Mouse (Mus musculus): ENCODE measurements at regions not wholly inside any gene's neighbourhood (a gene's known extent, or its start where the extent isn't known, plus 50 kb on each side); places are given as distances from the start of the nearest gene placed in this dataset.

GRCm38 (mm10) chr7:129906131-129906530 is 314.5 kb downstream of the Wdr11 start:
- Histone ChIP-seq H3K9me3 (ENCODE audit: control insufficient read depth, low read length) (no peaks in the 10 kb centered on the region), H3K27ac (ENCODE audit: low read depth, low read length) (no peak overlapping the region), H3K27me3 (ENCODE audit: control insufficient read depth, insufficient read depth, low read length) (no peaks in the 10 kb centered on the region), H3K4me1 (ENCODE audit: control insufficient read depth, insufficient read depth, low read length) (peaks cover 9% of the 10 kb centered on the region; the same call in 1 of the 2 replicates), H3K9ac (ENCODE audit: low read depth, low read length) (no peak overlapping the region), H3K36me3 (ENCODE audit: control insufficient read depth, insufficient read depth, low read length) (no peaks in the 10 kb centered on the region), H3K4me2 (replicated peaks; ENCODE audit: low read depth, low read length) (no peak overlapping the region), H3K4me3 (ENCODE audit: low read length) (no peak overlapping the region)
- 71% methylated on average over 1 of the region's 1 CpGs for WGBS
- ATAC-seq (ENCODE audit: low FRiP score, low TSS enrichment) = no peak

GRCm38 (mm10) chr7:129908826-129909225 is 317.2 kb downstream of the Wdr11 start:
- H3K4me2 ChIP-seq (replicated peaks; ENCODE audit: low read depth, low read length) = no peak overlapping the region
- H3K4me3 ChIP-seq (ENCODE audit: low read length) = no peak overlapping the region
- no peaks in the 10 kb centered on the region for H3K27me3 ChIP-seq (ENCODE audit: control insufficient read depth, insufficient read depth, low read length)
- ATAC-seq (ENCODE audit: low FRiP score, low TSS enrichment) = no peak
- no peak overlapping the region for H3K9ac ChIP-seq (ENCODE audit: low read depth, low read length)
- peaks cover 9% of the 10 kb centered on the region; the same call in 1 of the 2 replicates for H3K4me1 ChIP-seq (ENCODE audit: control insufficient read depth, insufficient read depth, low read length)
- no peak overlapping the region for H3K27ac ChIP-seq (ENCODE audit: low read depth, low read length)
- no peaks in the 10 kb centered on the region for H3K36me3 ChIP-seq (ENCODE audit: control insufficient read depth, insufficient read depth, low read length)
- no peaks in the 10 kb centered on the region for H3K9me3 ChIP-seq (ENCODE audit: control insufficient read depth, low read length)
- WGBS = 91% methylated on average over 5 of the region's 5 CpGs

GRCm38 (mm10) chr7:129909730-129910129 is 318.1 kb downstream of the Wdr11 start:
- 81% methylated on average over 1 of the region's 1 CpGs for WGBS
- H3K27me3 ChIP-seq (ENCODE audit: control insufficient read depth, insufficient read depth, low read length) = no peaks in the 10 kb centered on the region

GRCm38 (mm10) chr7:129910826-129911225 is 319.2 kb downstream of the Wdr11 start:
- Histone ChIP-seq H3K27me3 (ENCODE audit: control insufficient read depth, insufficient read depth, low read length) (no peaks in the 10 kb centered on the region), H3K27ac (ENCODE audit: low read depth, low read length) (no peak overlapping the region)
- WGBS = 19% methylated on average over 3 of the region's 3 CpGs

More at GRCm38 (mm10) chr7:129909730-129910129, 318.1 kb downstream of the Wdr11 start:
- no peak for ATAC-seq (ENCODE audit: low FRiP score, low TSS enrichment)
- Histone ChIP-seq H3K27ac (ENCODE audit: low read depth, low read length) (no peak overlapping the region), H3K9ac (ENCODE audit: low read depth, low read length) (no peak overlapping the region), H3K4me2 (replicated peaks; ENCODE audit: low read depth, low read length) (no peak overlapping the region), H3K4me3 (ENCODE audit: low read length) (no peak overlapping the region), H3K4me1 (ENCODE audit: control insufficient read depth, insufficient read depth, low read length) (peaks cover 9% of the 10 kb centered on the region; the same call in 1 of the 2 replicates), H3K36me3 (ENCODE audit: control insufficient read depth, insufficient read depth, low read length) (no peaks in the 10 kb centered on the region), H3K9me3 (ENCODE audit: control insufficient read depth, low read length) (no peaks in the 10 kb centered on the region)

GRCm38 (mm10) chr7:129914871-129915270 is 323.2 kb downstream of the Wdr11 start:
- ATAC-seq (ENCODE audit: low FRiP score, low TSS enrichment) = no peak
- WGBS = 82% methylated on average over 6 of the region's 6 CpGs

More at GRCm38 (mm10) chr7:129910826-129911225, 319.2 kb downstream of the Wdr11 start:
- no peak overlapping the region for H3K4me3 ChIP-seq (ENCODE audit: low read length)
- H3K9me3 ChIP-seq (ENCODE audit: control insufficient read depth, low read length) = no peaks in the 10 kb centered on the region
- ATAC-seq (ENCODE audit: low FRiP score, low TSS enrichment) = no peak
- H3K4me1 ChIP-seq (ENCODE audit: control insufficient read depth, insufficient read depth, low read length) = peaks cover 9% of the 10 kb centered on the region; the same call in 1 of the 2 replicates
- H3K36me3 ChIP-seq (ENCODE audit: control insufficient read depth, insufficient read depth, low read length) = no peaks in the 10 kb centered on the region
- H3K9ac ChIP-seq (ENCODE audit: low read depth, low read length) = no peak overlapping the region
- no peak overlapping the region for H3K4me2 ChIP-seq (replicated peaks; ENCODE audit: low read depth, low read length)

GRCm38 (mm10) chr7:129918240-129919200 is 326.9 kb downstream of the Wdr11 start:
- Histone ChIP-seq H3K27me3 (ENCODE audit: control insufficient read depth, insufficient read depth, low read length) (no peaks in the 10 kb centered on the region), H3K4me1 (ENCODE audit: control insufficient read depth, insufficient read depth, low read length) (0 out of 2 replicates have a peak, but pooled peaks cover 3% of the 10 kb centered on the region), H3K4me3 (ENCODE audit: low read length) (no peak overlapping the region), H3K36me3 (ENCODE audit: control insufficient read depth, insufficient read depth, low read length) (no peaks in the 10 kb centered on the region), H3K27ac (ENCODE audit: low read depth, low read length) (no peak overlapping the region), H3K9me3 (ENCODE audit: control insufficient read depth, low read length) (no peaks in the 10 kb centered on the region), H3K9ac (ENCODE audit: low read depth, low read length) (no peak overlapping the region), H3K4me2 (replicated peaks; ENCODE audit: low read depth, low read length) (no peak overlapping the region)
- WGBS = 79% methylated on average over 18 of the region's 18 CpGs
- ATAC-seq (ENCODE audit: low FRiP score, low TSS enrichment) = no peak

More at GRCm38 (mm10) chr7:129914871-129915270, 323.2 kb downstream of the Wdr11 start:
- Histone ChIP-seq H3K27me3 (ENCODE audit: control insufficient read depth, insufficient read depth, low read length) (no peaks in the 10 kb centered on the region), H3K4me1 (ENCODE audit: control insufficient read depth, insufficient read depth, low read length) (peaks cover 11% of the 10 kb centered on the region; the same call in 1 of the 2 replicates), H3K9me3 (ENCODE audit: control insufficient read depth, low read length) (no peaks in the 10 kb centered on the region), H3K4me2 (replicated peaks; ENCODE audit: low read depth, low read length) (no peak overlapping the region), H3K36me3 (ENCODE audit: control insufficient read depth, insufficient read depth, low read length) (no peaks in the 10 kb centered on the region), H3K9ac (ENCODE audit: low read depth, low read length) (no peak overlapping the region), H3K4me3 (ENCODE audit: low read length) (no peak overlapping the region), H3K27ac (ENCODE audit: low read depth, low read length) (no peak overlapping the region)

- no peak overlapping the region for H3K27ac ChIP-seq (ENCODE audit: low read depth, low read length)
- no peaks in the 10 kb centered on the region for H3K9me3 ChIP-seq (ENCODE audit: control insufficient read depth, low read length)
- H3K36me3 ChIP-seq (ENCODE audit: control insufficient read depth, insufficient read depth, low read length) = no peaks in the 10 kb centered on the region
- no peak overlapping the region for H3K9ac ChIP-seq (ENCODE audit: low read depth, low read length)
- H3K4me3 ChIP-seq (ENCODE audit: low read length) = no peak overlapping the region
- no peak for ATAC-seq (ENCODE audit: low FRiP score, low TSS enrichment)
- no peaks in the 10 kb centered on the region for H3K27me3 ChIP-seq (ENCODE audit: control insufficient read depth, insufficient read depth, low read length)
- 78% methylated on average over 7 of the region's 7 CpGs for WGBS
- H3K4me2 ChIP-seq (replicated peaks; ENCODE audit: low read depth, low read length) = no peak overlapping the region
- H3K4me1 ChIP-seq (ENCODE audit: control insufficient read depth, insufficient read depth, low read length) = 0 out of 2 replicates have a peak, but pooled peaks cover 3% of the 10 kb centered on the region
These were observed 330.6 kb downstream of the Wdr11 start for GRCm38 (mm10) chr7:129922291-129922690.

- WGBS = 83% methylated on average over 6 of the region's 6 CpGs
- Histone ChIP-seq H3K36me3 (ENCODE audit: control insufficient read depth, insufficient read depth, low read length) (no peaks in the 10 kb centered on the region), H3K4me2 (replicated peaks; ENCODE audit: low read depth, low read length) (no peak overlapping the region), H3K4me3 (ENCODE audit: low read length) (no peak overlapping the region), H3K4me1 (ENCODE audit: control insufficient read depth, insufficient read depth, low read length) (peaks cover 2% of the 10 kb centered on the region; the same call in 1 of the 2 replicates), H3K27ac (ENCODE audit: low read depth, low read length) (no peak overlapping the region), H3K9me3 (ENCODE audit: control insufficient read depth, low read length) (no peaks in the 10 kb centered on the region), H3K9ac (ENCODE audit: low read depth, low read length) (no peak overlapping the region), H3K27me3 (ENCODE audit: control insufficient read depth, insufficient read depth, low read length) (no peaks in the 10 kb centered on the region)
- ATAC-seq (ENCODE audit: low FRiP score, low TSS enrichment) = no peak
These were observed 345.1 kb downstream of the Wdr11 start for GRCm38 (mm10) chr7:129936731-129937130.

GRCm38 (mm10) chr7:129937715-129938114 is 346.1 kb downstream of the Wdr11 start:
- WGBS = 84% methylated on average over 6 of the region's 6 CpGs

More at GRCm38 (mm10) chr7:129937715-129938114, 346.1 kb downstream of the Wdr11 start:
- Histone ChIP-seq H3K9me3 (ENCODE audit: control insufficient read depth, low read length) (no peaks in the 10 kb centered on the region), H3K36me3 (ENCODE audit: control insufficient read depth, insufficient read depth, low read length) (no peaks in the 10 kb centered on the region), H3K27me3 (ENCODE audit: control insufficient read depth, insufficient read depth, low read length) (no peaks in the 10 kb centered on the region), H3K4me1 (ENCODE audit: control insufficient read depth, insufficient read depth, low read length) (peaks cover 5% of the 10 kb centered on the region; the same call in 1 of the 2 replicates), H3K4me3 (ENCODE audit: low read length) (no peak overlapping the region), H3K27ac (ENCODE audit: low read depth, low read length) (no peak overlapping the region), H3K4me2 (replicated peaks; ENCODE audit: low read depth, low read length) (no peak overlapping the region), H3K9ac (ENCODE audit: low read depth, low read length) (no peak overlapping the region)
- ATAC-seq (ENCODE audit: low FRiP score, low TSS enrichment) = no peak
